Mouse (Mus musculus) small intestine, adult 2 months (tissue): ENCODE measurements at regions not wholly inside any gene's neighbourhood (a gene's known extent, or its start where the extent isn't known, plus 50 kb on each side); places are given as distances from the start of the nearest gene placed in this dataset.

ENCODE experiments used
- H3K27ac ChIP-seq: fragments of 200-500 bp; 2 replicates; pipeline ENCODE4 v1.5.1; 2012; ENCODE audit warnings: low read depth, low read length, control low read depth, inconsistent platforms; ENCODE audit not compliant: insufficient read depth
- H3K27me3 ChIP-seq: fragments of 200-500 bp; 2 replicates; pipeline ENCODE4 v1.6.1; 2012; ENCODE audit warnings: mild to moderate bottlenecking, moderate library complexity, low read length, inconsistent platforms; ENCODE audit not compliant: control insufficient read depth, insufficient read depth
- H3K36me3 ChIP-seq: fragments of 200-500 bp; 2 replicates; pipeline ENCODE4 v1.6.1; 2012; ENCODE audit warnings: mild to moderate bottlenecking, low read length, control low read depth, inconsistent platforms; ENCODE audit not compliant: control insufficient read depth, insufficient read depth
- H3K4me1 ChIP-seq: fragments of 200-500 bp; 2 replicates; pipeline ENCODE4 v1.6.1; 2012; ENCODE audit warnings: low read length, inconsistent platforms, mixed read lengths; ENCODE audit not compliant: control insufficient read depth, insufficient read depth, insufficient read length
- H3K4me3 ChIP-seq: fragments of 200-500 bp; 2 replicates; pipeline ENCODE4 v1.5.1; 2012; ENCODE audit warnings: low read depth, mild to moderate bottlenecking, control low read depth, inconsistent platforms, low read length, moderate library complexity
- CTCF ChIP-seq: fragments of 200-500 bp; IDR thresholded peaks from 2 replicates; pipeline ENCODE4 v1.5.1; 2012; ENCODE audit warnings: low read depth, mild to moderate bottlenecking, control low read depth, inconsistent platforms, low read length, moderate library complexity, mixed read lengths; ENCODE audit not compliant: insufficient replicate concordance, insufficient read length; ENCODE audit errors: extremely low read depth
- POLR2A ChIP-seq: fragments of 200-500 bp; IDR thresholded peaks from 2 replicates; pipeline ENCODE4 v1.6.1; 2012; ENCODE audit warnings: low read depth, mild to moderate bottlenecking, control low read depth, inconsistent platforms, low read length, moderate library complexity
- WGBS: fragments of 180-500 bp; shearing (Covaris S2); methylation state at CpG from one replicate; pipeline ENCODE4 v1.1.7; 2018; 5-methylcytosine and 5-hydroxymethylcytosine counted together

DNA sequence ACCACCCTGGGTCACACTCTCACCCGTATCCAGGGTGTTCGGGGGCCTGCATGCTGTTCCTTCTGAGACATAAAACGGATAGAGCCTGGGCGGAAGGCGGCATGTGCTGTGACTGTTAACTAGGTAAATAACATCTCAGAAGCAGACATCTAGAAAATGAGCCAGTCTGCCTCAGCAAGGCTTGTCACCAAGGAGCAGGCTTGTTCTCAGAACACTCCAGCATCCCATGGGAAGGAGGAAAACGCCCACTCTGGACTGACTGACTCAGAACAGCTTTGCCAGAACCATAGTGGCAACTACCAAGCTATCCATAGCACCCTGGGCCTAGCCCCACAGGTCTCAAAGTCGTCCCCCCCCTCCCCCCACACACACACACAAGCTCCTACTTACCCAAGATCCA is 63.8 kb upstream of the Cdh5 start:
- no peaks in the 10 kb centered on the region for H3K27me3 ChIP-seq
- H3K36me3 ChIP-seq: no peaks in the 10 kb centered on the region
- no peak overlapping the region for H3K27ac ChIP-seq
- 88% methylated on average over 7 of the region's 7 CpGs for WGBS
- TF ChIP-seq POLR2A: no peak
- H3K4me3 ChIP-seq: no peak overlapping the region
- peaks cover 6% of the 10 kb centered on the region; the same call in 1 of the 2 replicates for H3K4me1 ChIP-seq

DNA sequence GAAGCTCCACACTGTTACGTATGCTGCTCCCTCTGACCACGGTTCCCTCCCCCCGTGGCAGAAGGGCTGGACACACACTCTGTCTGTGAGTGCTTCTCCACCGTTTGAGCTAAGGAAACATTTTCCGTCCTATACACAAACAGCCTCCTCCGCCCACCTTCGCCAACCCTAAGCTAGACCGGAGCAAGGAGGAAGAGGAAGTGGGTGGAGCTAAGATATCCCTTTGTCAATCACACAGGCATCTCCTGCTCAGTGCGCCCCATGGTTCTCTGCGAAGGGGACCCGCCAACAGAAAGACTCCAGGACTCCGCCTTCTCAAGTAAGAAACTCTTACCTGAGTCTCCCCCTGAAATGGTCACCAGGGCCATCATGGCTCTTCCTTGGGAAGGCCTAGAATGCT is 61.9 kb upstream of the Cdh5 start:
- Histone ChIP-seq H3K27ac (no peak overlapping the region), H3K4me3 (no peak overlapping the region), H3K36me3 (no peaks in the 10 kb centered on the region), H3K4me1 (peaks cover 6% of the 10 kb centered on the region; the same call in 1 of the 2 replicates), H3K27me3 (no peaks in the 10 kb centered on the region)
- WGBS: 59% methylated on average over 12 of the region's 12 CpGs
- TF ChIP-seq POLR2A (no peak), CTCF (no peak)

DNA sequence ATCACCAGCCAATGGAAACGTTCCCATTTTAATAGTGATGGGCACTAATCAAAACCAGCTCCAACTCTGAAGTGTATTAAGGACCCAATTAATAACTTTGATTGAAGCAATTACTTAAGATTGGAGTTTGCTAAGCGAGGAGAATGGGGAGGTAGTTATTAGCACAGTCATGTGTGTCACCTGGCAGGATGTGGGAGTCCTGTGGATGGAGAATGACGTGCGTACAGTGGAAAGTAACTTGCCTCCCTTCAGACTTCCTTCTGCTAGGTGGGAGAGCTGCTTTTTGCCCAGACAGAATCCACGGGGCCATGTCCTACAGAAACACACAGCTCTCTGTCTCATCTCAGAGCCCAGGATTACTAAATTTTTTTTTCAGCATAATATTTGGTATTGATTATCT is 59.9 kb upstream of the Cdh5 start:
- H3K36me3 ChIP-seq: no peaks in the 10 kb centered on the region
- H3K4me1 ChIP-seq: peaks cover 6% of the 10 kb centered on the region; the same call in 1 of the 2 replicates
- H3K4me3 ChIP-seq: no peak overlapping the region
- 71% methylated on average over 5 of the region's 5 CpGs for WGBS
- TF ChIP-seq POLR2A: no peak
- no peak for TF ChIP-seq CTCF
- H3K27me3 ChIP-seq: no peaks in the 10 kb centered on the region
- H3K27ac ChIP-seq: no peak overlapping the region

DNA sequence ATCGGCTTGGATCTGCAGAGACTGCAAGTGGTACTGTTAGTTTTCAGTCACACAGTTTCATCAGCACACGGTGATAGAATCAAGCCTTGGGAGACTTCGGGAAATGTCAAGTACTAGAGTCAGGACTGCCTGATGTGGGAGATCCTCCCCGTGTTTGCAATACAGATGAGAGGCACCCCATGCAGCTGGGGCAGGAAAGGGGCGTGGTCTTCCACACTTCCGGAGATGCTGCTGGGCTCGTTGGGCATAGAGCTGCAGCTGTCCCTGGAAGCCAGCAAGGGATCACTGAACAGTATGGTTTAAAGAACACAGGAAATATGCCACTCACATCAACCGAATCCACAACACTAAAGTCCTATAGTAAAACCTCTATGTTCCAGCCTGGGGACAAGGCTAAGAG is 59.0 kb upstream of the Cdh5 start:
- 20% methylated on average over 8 of the region's 8 CpGs for WGBS
- peaks cover 3% of the 10 kb centered on the region; the same call in 1 of the 2 replicates for H3K4me1 ChIP-seq
- H3K4me3 ChIP-seq: no peak overlapping the region
- H3K27me3 ChIP-seq: no peaks in the 10 kb centered on the region
- TF ChIP-seq CTCF: no peak
- no peak for TF ChIP-seq POLR2A
- H3K36me3 ChIP-seq: no peaks in the 10 kb centered on the region
- H3K27ac ChIP-seq: no peak overlapping the region

DNA sequence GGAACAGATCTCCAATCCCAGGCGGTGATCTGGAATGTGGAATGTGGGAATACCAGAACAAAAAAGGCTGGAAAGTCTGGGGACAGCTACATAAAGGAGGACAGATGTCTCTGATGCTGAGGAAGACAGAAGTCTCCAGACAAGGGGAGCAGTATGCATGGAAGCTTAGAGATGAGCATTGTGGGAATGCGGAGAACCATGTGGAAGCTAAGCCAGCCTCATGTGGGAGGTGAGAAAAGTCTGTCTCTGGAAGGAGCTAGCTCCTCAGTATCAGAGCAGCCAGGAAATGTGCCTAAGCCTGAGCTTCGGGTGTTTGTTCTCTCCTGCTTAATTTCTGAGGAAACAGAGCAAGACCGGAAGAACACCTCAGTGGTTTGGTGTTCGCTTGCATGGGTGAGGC is 53.4 kb upstream of the Cdh5 start:
- 49% methylated on average over 5 of the region's 5 CpGs for WGBS
- TF ChIP-seq CTCF (no peak), POLR2A (no peak)
- Histone ChIP-seq H3K27me3 (no peaks in the 10 kb centered on the region), H3K4me3 (no peak overlapping the region), H3K36me3 (no peaks in the 10 kb centered on the region), H3K27ac (no peak overlapping the region), H3K4me1 (no peaks in the 10 kb centered on the region)

DNA sequence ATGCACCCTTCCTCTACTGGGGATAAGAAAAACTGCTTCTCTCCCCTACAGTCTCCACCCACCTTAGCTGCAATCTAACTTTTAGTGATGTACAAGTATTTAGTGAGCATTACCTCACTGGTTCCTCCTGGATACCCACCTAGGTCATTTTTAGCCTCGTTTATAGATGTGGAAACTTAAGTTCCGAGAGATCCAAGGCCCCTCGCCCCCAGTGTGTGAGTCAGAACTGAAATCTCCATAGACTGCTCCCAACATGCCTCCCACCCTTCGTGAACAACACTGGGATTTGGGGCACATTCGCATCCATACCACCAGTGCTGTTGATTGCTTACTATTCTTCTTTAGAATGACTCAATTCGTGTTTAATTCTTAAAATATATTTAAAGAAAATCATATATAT is 52.2 kb upstream of the Cdh5 start:
- Histone ChIP-seq H3K4me3 (no peak overlapping the region), H3K36me3 (no peaks in the 10 kb centered on the region), H3K4me1 (no peaks in the 10 kb centered on the region), H3K27me3 (no peaks in the 10 kb centered on the region), H3K27ac (no peak overlapping the region)
- TF ChIP-seq POLR2A (no peak), CTCF (no peak)
- WGBS: 81% methylated on average over 6 of the region's 6 CpGs

DNA sequence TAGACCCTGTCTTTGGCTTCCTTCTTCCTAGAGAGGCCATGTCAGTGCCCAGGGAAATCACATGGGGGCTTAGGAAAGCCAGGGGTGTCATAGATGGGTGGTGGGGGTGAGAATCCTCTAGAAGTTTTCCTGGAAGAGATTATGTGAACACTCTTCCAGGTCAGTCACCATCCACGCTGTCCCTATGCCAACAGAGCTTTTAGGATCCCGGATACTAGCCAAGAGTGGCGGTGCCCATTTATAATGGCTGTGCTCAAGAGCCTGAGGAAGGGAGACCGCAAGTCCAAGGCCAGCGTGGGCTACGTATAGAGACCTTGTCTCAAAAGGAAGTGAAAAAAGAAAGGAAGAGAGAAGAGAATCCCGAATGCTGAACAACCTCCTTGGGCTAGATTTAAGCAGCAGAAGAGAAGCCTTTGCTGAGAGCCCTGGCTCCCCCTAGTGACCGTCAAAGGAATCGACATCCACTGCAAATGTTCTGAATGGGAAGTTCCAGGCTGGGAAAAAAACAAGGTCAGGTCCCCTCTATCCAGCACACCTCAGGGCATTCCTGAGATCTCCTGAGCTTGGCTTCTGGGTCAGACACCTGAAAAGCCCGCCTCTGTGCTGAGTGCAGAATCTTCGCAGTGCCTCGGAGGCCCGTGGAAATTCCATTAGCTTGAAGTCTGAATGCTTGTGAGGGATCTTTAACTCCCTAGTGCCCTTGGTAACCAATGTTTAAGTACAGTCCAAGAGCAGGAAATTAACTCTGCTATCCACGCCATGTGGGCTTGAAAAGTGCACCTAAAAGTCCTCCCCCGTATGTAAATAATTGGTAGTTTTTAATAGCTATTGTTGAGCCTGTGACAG is 50.5 kb upstream of the Cdh5 start:
- 23% methylated on average over 15 of the region's 15 CpGs for WGBS
- H3K4me1 ChIP-seq: no peaks in the 10 kb centered on the region
- H3K27ac ChIP-seq: no peak overlapping the region
- no peak overlapping the region for H3K4me3 ChIP-seq
- H3K27me3 ChIP-seq: no peaks in the 10 kb centered on the region
- no peaks in the 10 kb centered on the region for H3K36me3 ChIP-seq
- TF ChIP-seq CTCF: peak; percentile 88; the same call in 1 of the 2 replicates
- TF ChIP-seq POLR2A: no peak
